Mouse (Mus musculus) CH12.LX (cell line): ENCODE measurements around the gene Tmeff2.

Experiments
- MAFK ChIP-seq: IDR thresholded peaks from 2 replicates; pipeline ENCODE4 v1.6.1; 2011; ENCODE audit warnings: low read length, improper control_type of control experiment; ENCODE audit not compliant: insufficient replicate concordance
- POLR2A ChIP-seq: IDR thresholded peaks from 2 replicates; pipeline ENCODE4 v1.6.1; 2011; ENCODE audit warnings: low read depth, mild to moderate bottlenecking, improper control_type of control experiment, low read length
- POLR2AphosphoS2 ChIP-seq: IDR thresholded peaks from 2 replicates; pipeline ENCODE4 v1.6.1; 2011; ENCODE audit warnings: low read depth, low read length, improper control_type of control experiment
- TBP ChIP-seq: conservative IDR thresholded peaks from 2 replicates; pipeline ENCODE4 v1.6.1; 2011; ENCODE audit warnings: low read depth, low read length, improper control_type of control experiment
- ZKSCAN1 ChIP-seq: IDR thresholded peaks from 2 replicates; pipeline ENCODE4 v1.6.1; 2012; ENCODE audit warnings: low read depth, inconsistent platforms, low read length, improper control_type of control experiment, borderline replicate concordance

- TF ChIP-seq POLR2AphosphoS2 (no peak), POLR2A (no peak), MAFK (no peak), TBP (no peak), ZKSCAN1 (no peak)
Observed at GRCm38 (mm10) chr1:51141381-51141780, 240.9 kb downstream of the Tmeff2 start.
